Mouse (Mus musculus): ENCODE results near the gene Tex52.

GRCm38 (mm10) chr6:128338876-128339275 lies 36.4 kb upstream of the Tex52 start:
- no peak for TF ChIP-seq POLR2A (IDR thresholded peaks at IDR 0.05; ENCODE audit: low read depth, low read length)
- no peak for TF ChIP-seq CTCF (IDR thresholded peaks at IDR 0.05; ENCODE audit: extremely low read depth, insufficient read depth, insufficient read length, insufficient replicate concordance)

All from spleen, adult 2 months (tissue).